Mouse (Mus musculus) lung, embryonic 14.5 days (tissue): ENCODE measurements around the gene Olfr547. TPM values are rescaled to one million over a fixed set of nuclear protein-coding genes. Genes with fewer than 3 reads are reported as not detected.

Source experiments
- ATAC-seq: fragments of 200-750 bp; cut with Nextera tagmentation; 2 replicates; pipeline ENCODE4 v1.8.0; 2017; ENCODE audit warnings: mild to moderate bottlenecking, moderate TSS enrichment, moderate library complexity; ENCODE audit not compliant: insufficient read depth
- DNase-seq: peaks from one replicate; pipeline ENCODE4 v3.0.0-alpha.2; 2015
- H3K27ac ChIP-seq: fragments of 300-500 bp; sonication (generic); 2 replicates; pipeline ENCODE4 v1.5.1; 2014; ENCODE audit warnings: low read depth, mild to moderate bottlenecking, moderate library complexity
- H3K27me3 ChIP-seq: fragments of 300-500 bp; sonication (generic); 2 replicates; pipeline ENCODE4 v1.6.1; 2014; ENCODE audit warnings: low read length, control low read depth; ENCODE audit not compliant: insufficient read depth
- H3K36me3 ChIP-seq: fragments of 300-500 bp; sonication (generic); 2 replicates; pipeline ENCODE4 v1.6.1; 2014; ENCODE audit warnings: control low read depth; ENCODE audit not compliant: insufficient read depth
- H3K4me1 ChIP-seq: fragments of 300-500 bp; sonication (generic); 2 replicates; pipeline ENCODE4 v1.6.1; 2014; ENCODE audit warnings: antibody characterized with exemption, control low read depth; ENCODE audit not compliant: insufficient read depth
- H3K4me2 ChIP-seq: fragments of 300-500 bp; sonication (generic); 2 replicates; pipeline ENCODE4 v1.6.1; 2014; ENCODE audit warnings: mild to moderate bottlenecking
- H3K4me3 ChIP-seq: fragments of 300-500 bp; sonication (generic); 2 replicates; pipeline ENCODE4 v1.5.1; 2014; ENCODE audit warnings: low read depth, low read length
- H3K9ac ChIP-seq: fragments of 300-500 bp; sonication (generic); 2 replicates; pipeline ENCODE4 v1.6.1; 2014
- H3K9me3 ChIP-seq: fragments of 300-500 bp; sonication (generic); 2 replicates; pipeline ENCODE4 v1.6.1; 2016; ENCODE audit warnings: low read depth, low read length, control low read depth
- CTCF ChIP-seq: IDR thresholded peaks from 2 replicates; pipeline ENCODE4 v1.5.1; 2016; ENCODE audit warnings: antibody characterized with exemption, low read depth
- whole genome bisulfite sequencing: fragments of 180-500 bp; shearing (Covaris S2); extraction: QIAGEN DNeasy Blood & Tissue Kit; methylation state at CpG from one replicate; pipeline ENCODE4 v1.1.7; 2014; 5-methylcytosine and 5-hydroxymethylcytosine counted together
- polyA plus RNA-seq: library from polyadenylated mRNA; unstranded; fragments of >200 nt; fragmentation: Nextera tagmentation; extraction: Ambion mirVana; gene quantifications from 2 replicates; pipeline ENCODE4 v1.2.1, GENCODE M21; 2014

Olfr547 gene
- polyA plus RNA-seq, 1 experiment from 2014 or later = not detected

- no peaks in the 10 kb centered on the region; the same call in 1 of the 2 replicates for H3K27me3 ChIP-seq
- ATAC-seq (no peak), DNase-seq (no peak)
- no peak overlapping the region for H3K4me2 ChIP-seq
- no peaks in the 10 kb centered on the region for H3K36me3 ChIP-seq
- H3K4me1 ChIP-seq = no peaks in the 10 kb centered on the region
- no peak for TF ChIP-seq CTCF
- no peaks in the 10 kb centered on the region for H3K9me3 ChIP-seq
- no peak overlapping the region for H3K27ac ChIP-seq
- H3K4me3 ChIP-seq = no peak overlapping the region
- no peak overlapping the region for H3K9ac ChIP-seq
- 86% methylated on average over 9 of the region's 9 CpGs for WGBS
Measured at GRCm38 (mm10) chr7:102508066-102508465, 26.5 kb upstream of the Olfr547 start.

GRCm38 (mm10) chr7:102508666-102509065 is 25.9 kb upstream of the Olfr547 start:
- no peak overlapping the region for H3K9ac ChIP-seq
- DNase-seq = no peak
- TF ChIP-seq CTCF = no peak
- ATAC-seq = no peak
- no peak overlapping the region for H3K4me2 ChIP-seq
- WGBS = 88% methylated on average over 6 of the region's 6 CpGs
- H3K27me3 ChIP-seq = no peaks in the 10 kb centered on the region; the same call in 1 of the 2 replicates
- no peaks in the 10 kb centered on the region for H3K4me1 ChIP-seq
- no peak overlapping the region for H3K4me3 ChIP-seq
- H3K36me3 ChIP-seq = no peaks in the 10 kb centered on the region
- no peak overlapping the region for H3K27ac ChIP-seq
- H3K9me3 ChIP-seq = no peaks in the 10 kb centered on the region

- Histone ChIP-seq H3K27me3 (no peaks in the 10 kb centered on the region; the same call in 1 of the 2 replicates), H3K36me3 (no peaks in the 10 kb centered on the region), H3K27ac (no peak overlapping the region), H3K4me2 (no peak overlapping the region), H3K9me3 (no peaks in the 10 kb centered on the region), H3K4me1 (no peaks in the 10 kb centered on the region), H3K9ac (no peak overlapping the region), H3K4me3 (no peak overlapping the region)
- no peak for TF ChIP-seq CTCF
- ATAC-seq (no peak), DNase-seq (no peak)
- WGBS = 82% methylated on average over 7 of the region's 7 CpGs
Measured at GRCm38 (mm10) chr7:102509726-102510125, 24.8 kb upstream of the Olfr547 start.

DNA sequence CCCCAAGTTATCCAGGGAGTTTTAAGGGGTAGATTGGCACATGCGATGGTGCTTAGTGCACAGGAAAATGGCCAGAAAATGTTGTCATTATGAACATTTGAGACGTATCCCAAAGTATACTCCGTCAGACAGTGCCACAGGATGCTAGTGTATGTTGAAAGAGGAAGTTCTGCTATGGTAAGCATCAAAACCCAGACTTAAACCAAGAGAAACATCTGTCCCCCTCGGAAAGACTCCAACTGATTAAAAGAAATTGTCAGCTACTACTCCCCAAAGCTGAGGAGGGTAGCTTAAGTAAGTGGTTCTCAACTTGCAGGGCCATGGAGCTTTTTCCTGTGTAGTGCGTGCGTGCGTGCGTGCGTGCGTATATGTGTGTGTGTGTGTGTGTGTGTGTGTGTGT is 22.6 kb upstream of the Olfr547 start:
- H3K27ac ChIP-seq = no peak overlapping the region
- DNase-seq (no peak), ATAC-seq (no peak)
- H3K27me3 ChIP-seq = no peaks in the 10 kb centered on the region; the same call in 1 of the 2 replicates
- no peaks in the 10 kb centered on the region for H3K36me3 ChIP-seq
- no peak overlapping the region for H3K4me3 ChIP-seq
- H3K4me1 ChIP-seq = no peaks in the 10 kb centered on the region
- no peak overlapping the region for H3K9ac ChIP-seq
- WGBS = 85% methylated on average over 10 of the region's 10 CpGs
- H3K4me2 ChIP-seq = no peak overlapping the region
- H3K9me3 ChIP-seq = no peaks in the 10 kb centered on the region
- no peak for TF ChIP-seq CTCF

- Histone ChIP-seq H3K4me1 (no peaks in the 10 kb centered on the region), H3K9me3 (no peaks in the 10 kb centered on the region), H3K27ac (no peak overlapping the region), H3K27me3 (no peaks in the 10 kb centered on the region; the same call in 1 of the 2 replicates), H3K4me2 (peak overlapping the region; percentile 89), H3K9ac (peak overlapping the region; percentile 64), H3K36me3 (no peaks in the 10 kb centered on the region), H3K4me3 (peak overlapping the region; percentile 42)
- peak; percentile 96 for ATAC-seq
- peak; percentile 95 for DNase-seq
- peak; percentile 79 for TF ChIP-seq CTCF
- WGBS = under 1% methylated on average over 54 of the region's 54 CpGs
Measured at GRCm38 (mm10) chr7:102512814-102513435, 21.6 kb upstream of the Olfr547 start.

DNA sequence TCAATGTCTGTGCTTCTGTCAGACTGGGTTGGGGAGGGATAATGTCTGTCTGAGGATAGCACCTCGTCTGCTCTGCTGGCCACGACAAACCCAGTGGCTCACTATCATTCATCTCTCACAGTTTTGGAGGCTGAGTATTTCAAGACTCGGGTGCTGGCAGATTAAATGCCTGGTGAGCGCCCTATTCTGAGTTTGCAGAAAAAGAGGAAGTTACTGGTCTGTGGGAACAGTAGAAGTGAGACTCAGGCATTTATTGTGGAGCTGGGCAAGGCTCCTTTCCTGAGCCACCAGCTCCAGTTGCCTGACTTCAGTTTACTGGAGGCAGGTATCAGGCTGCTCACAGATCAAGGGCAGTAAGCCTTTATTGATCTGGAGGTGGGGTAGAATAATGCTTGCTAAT is 20.4 kb upstream of the Olfr547 start:
- WGBS = 37% methylated on average over 4 of the region's 4 CpGs

GRCm38 (mm10) chr7:102516261-102517050 is 18.1 kb upstream of the Olfr547 start:
- TF ChIP-seq CTCF = no peak
- ATAC-seq = no peak
- Histone ChIP-seq H3K27me3 (no peaks in the 10 kb centered on the region; the same call in 1 of the 2 replicates), H3K9me3 (no peaks in the 10 kb centered on the region), H3K4me1 (no peaks in the 10 kb centered on the region), H3K36me3 (no peaks in the 10 kb centered on the region), H3K4me2 (no peak overlapping the region), H3K27ac (no peak overlapping the region), H3K9ac (no peak overlapping the region), H3K4me3 (no peak overlapping the region)
- WGBS = 56% methylated on average over 10 of the region's 10 CpGs
- no peak for DNase-seq

More for the DNA sequence above, 20.4 kb upstream of the Olfr547 start:
- Histone ChIP-seq H3K9me3 (no peaks in the 10 kb centered on the region), H3K9ac (no peak overlapping the region), H3K27ac (no peak overlapping the region), H3K27me3 (no peaks in the 10 kb centered on the region; the same call in 1 of the 2 replicates), H3K4me2 (no peak overlapping the region), H3K4me1 (no peaks in the 10 kb centered on the region), H3K36me3 (no peaks in the 10 kb centered on the region), H3K4me3 (no peak overlapping the region)
- no peak for DNase-seq
- TF ChIP-seq CTCF = no peak
- ATAC-seq = no peak
